Mouse (Mus musculus) megakaryocyte, embryonic 14.5 days (primary cell): ENCODE measurements around the gene Fthl17b. TPM values are rescaled to one million over a fixed set of nuclear protein-coding genes. Genes with fewer than 3 reads are reported as not detected.
"Not testable (repeated sequence)": the region's sequence is repeated elsewhere in the genome, so short reads cannot be mapped to it uniquely, and the experiment has no call there.

ENCODE experiments used
- H3K27me3 ChIP-seq: replicated peaks from 2 replicates; pipeline ENCODE3; 2012; ENCODE audit warnings: inconsistent platforms
- H3K36me3 ChIP-seq: replicated peaks from 2 replicates; pipeline ENCODE3; 2012; ENCODE audit warnings: low read length, inconsistent platforms, mixed read lengths
- H3K4me1 ChIP-seq: 2 replicates; pipeline ENCODE4 v1.6.1; 2012; ENCODE audit warnings: inconsistent platforms
- H3K4me3 ChIP-seq: replicated peaks from 2 replicates; pipeline ENCODE3; 2012; ENCODE audit warnings: moderate library complexity, mild to moderate bottlenecking, inconsistent platforms
- H3K9me3 ChIP-seq: 2 replicates; pipeline ENCODE4 v1.6.1; 2012; ENCODE audit warnings: inconsistent platforms
- FLI1 ChIP-seq: IDR thresholded peaks from 2 replicates; pipeline ENCODE4 v1.6.1; 2012; ENCODE audit warnings: low read length, inconsistent platforms, mixed read lengths
- GATA1 ChIP-seq: IDR thresholded peaks from 3 replicates; pipeline ENCODE4 v1.6.1; 2012; ENCODE audit warnings: mixed read lengths, low read length, inconsistent platforms, borderline replicate concordance
- polyA plus RNA-seq: library from polyadenylated mRNA; stranded (reverse); fragments of >175 nt; gene quantifications from 2 replicates; pipeline ENCODE4 v1.2.3, GENCODE M21; 2012; ENCODE audit warnings: low replicate concordance; ENCODE audit not compliant: insufficient read depth

Fthl17b gene
- polyA plus RNA-seq, result not detected in 2 replicates

GRCm38 (mm10) chrX:8962875-8963274, at the start of gene Fthl17b:
Gene Fthl17b (minus strand): TSS chrX:8962975.
- not testable (repeated sequence) for H3K27me3 ChIP-seq, H3K4me3 ChIP-seq, H3K4me1 ChIP-seq

DNA sequence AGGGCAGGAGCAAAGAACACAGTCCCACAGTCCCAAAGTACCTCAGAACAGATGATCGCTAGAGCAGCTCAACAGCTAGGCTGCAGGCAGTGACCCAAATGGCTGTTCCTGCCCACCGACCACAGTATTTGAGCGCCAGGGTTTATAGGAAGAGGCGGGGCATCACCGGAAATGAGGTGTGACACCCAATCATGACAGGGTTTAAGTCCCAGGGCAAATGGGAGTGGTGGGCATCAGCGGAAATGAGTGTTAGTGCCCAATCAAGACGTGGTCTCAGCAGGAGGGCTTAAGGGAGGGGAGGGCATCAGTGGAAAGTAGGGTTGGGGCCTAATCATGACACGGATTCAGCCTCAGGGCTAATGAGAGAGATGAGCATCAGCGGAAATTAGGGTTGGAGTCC, 23.9 kb upstream of the Fthl17b start, which contains the start of gene Fthl17d:
Fthl17d (minus strand) TSS at position 101 of the 400 bp plus-strand sequence.
- not testable (repeated sequence) for H3K4me3 ChIP-seq, H3K9me3 ChIP-seq, H3K27me3 ChIP-seq

More at GRCm38 (mm10) chrX:8962875-8963274, at the start of gene Fthl17b:
- H3K36me3 ChIP-seq, H3K9me3 ChIP-seq: not testable (repeated sequence)

DNA sequence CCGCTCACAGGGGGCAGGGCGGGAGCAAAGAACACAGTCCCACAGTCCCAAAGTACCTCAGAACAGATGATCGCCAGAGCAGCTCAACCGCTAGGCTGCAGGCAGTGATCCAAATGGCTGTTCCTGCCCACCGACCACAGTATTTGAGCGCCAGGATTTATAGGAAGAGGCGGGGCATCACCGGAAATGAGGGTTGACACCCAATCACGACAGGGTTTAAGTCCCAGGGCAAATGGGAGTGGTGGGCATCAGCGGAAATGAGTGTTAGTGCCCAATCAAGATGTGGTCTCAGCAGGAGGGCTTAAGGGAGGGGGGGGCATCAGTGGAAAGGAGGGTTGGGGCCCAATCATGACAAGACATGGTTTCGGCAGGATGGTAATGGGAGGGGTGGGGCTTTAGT, 13.7 kb upstream of the Fthl17b start, which contains the start of gene Fthl17c:
Fthl17c (minus strand) TSS at position 101 of the 400 bp plus-strand sequence.
- not testable (repeated sequence) for H3K9me3 ChIP-seq, H3K27me3 ChIP-seq, H3K4me3 ChIP-seq, H3K4me1 ChIP-seq, H3K36me3 ChIP-seq

More for the DNA sequence above, 23.9 kb upstream of the Fthl17b start, which contains the start of gene Fthl17d:
- not testable (repeated sequence) for H3K36me3 ChIP-seq, H3K4me1 ChIP-seq

GRCm38 (mm10) chrX:8964618-8965017, 1.8 kb upstream of the Fthl17b start:
- not testable (repeated sequence) for H3K27me3 ChIP-seq, H3K4me1 ChIP-seq, H3K36me3 ChIP-seq, H3K4me3 ChIP-seq
- peaks cover 11% of the 10 kb centered on the region for H3K9me3 ChIP-seq

- H3K4me1 ChIP-seq, H3K36me3 ChIP-seq, H3K9me3 ChIP-seq, H3K27me3 ChIP-seq, H3K4me3 ChIP-seq: not testable (repeated sequence)
Measured at GRCm38 (mm10) chrX:8948130-8948805, 14.5 kb downstream of the Fthl17b start.

- H3K4me1 ChIP-seq, result no peaks in the 10 kb centered on the region
- no peaks in the 10 kb centered on the region for H3K27me3 ChIP-seq
- no peak for TF ChIP-seq FLI1
- no peak for TF ChIP-seq GATA1
- no peak overlapping the region for H3K4me3 ChIP-seq
- no peaks in the 10 kb centered on the region for H3K36me3 ChIP-seq
- H3K9me3 ChIP-seq, result no peaks in the 10 kb centered on the region
Measured at GRCm38 (mm10) chrX:8944041-8944440, 18.7 kb downstream of the Fthl17b start.

DNA sequence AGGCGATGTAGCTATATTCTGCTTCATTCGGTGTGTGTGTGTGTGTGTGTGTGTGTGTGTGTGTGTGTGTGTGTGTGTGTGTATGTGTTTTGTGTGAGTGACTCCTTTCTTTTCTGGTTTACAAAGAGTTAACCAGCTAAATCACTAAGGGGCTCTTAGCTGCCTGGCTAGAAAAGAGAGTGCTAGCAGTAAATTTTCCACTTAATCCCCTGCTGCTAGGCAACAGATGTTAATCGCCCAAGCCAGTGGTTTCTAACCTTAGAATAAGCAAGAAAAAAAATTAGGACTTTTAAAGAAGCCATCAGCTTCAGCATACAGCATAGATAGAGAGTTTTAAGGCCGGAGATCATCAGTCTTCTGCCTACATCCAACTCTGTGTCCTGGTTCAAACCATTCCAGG, 35.5 kb downstream of the Fthl17b start:
- Histone ChIP-seq H3K9me3 (no peaks in the 10 kb centered on the region), H3K4me1 (no peaks in the 10 kb centered on the region), H3K27me3 (no peaks in the 10 kb centered on the region), H3K36me3 (no peaks in the 10 kb centered on the region), H3K4me3 (no peak overlapping the region)
- TF ChIP-seq GATA1 (no peak), FLI1 (no peak)

DNA sequence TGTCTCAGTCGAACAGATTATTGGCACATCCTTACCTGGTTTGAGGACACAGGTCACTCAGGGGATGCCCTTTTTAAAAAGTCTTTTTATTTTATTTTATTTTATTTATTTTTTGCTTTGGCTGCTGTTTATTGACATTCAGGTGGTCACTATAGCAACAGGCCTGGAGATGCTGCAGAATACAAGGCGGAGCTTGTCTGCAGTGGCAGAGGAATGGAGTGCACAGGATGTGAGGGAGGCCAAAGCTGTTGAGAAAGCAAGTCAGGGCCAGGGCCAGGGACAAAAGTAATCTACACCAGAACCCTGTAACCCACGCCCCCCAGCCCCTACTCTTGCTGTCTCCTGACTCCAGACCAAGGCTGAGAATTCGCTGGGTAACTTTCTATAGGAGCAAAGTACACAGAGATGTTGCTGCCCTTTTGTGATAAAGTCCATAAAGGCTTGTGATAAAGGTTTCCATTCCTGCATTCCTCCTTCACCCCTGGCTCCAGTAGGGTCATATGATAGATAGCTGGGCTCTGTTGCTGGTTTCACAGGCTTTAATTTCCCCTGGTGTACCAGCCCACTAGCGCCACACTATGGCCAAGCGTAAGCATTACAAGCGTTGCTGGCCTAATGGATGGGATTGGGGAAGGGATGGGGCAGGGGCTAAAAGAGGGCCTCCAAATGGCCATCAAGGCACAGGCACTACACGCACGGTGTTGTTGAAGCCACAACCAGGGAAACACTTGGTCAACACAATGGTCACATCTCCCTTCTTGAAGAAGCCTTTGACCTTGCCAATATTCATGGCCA, 40.8 kb downstream of the Fthl17b start:
- no peaks in the 10 kb centered on the region for H3K36me3 ChIP-seq
- H3K4me1 ChIP-seq, result no peaks in the 10 kb centered on the region
- H3K9me3 ChIP-seq, result peaks cover 4% of the 10 kb centered on the region; the same call in 1 of the 2 replicates
- peaks cover 12% of the 10 kb centered on the region for H3K27me3 ChIP-seq
- no peak overlapping the region for H3K4me3 ChIP-seq
- no peak for TF ChIP-seq FLI1
- TF ChIP-seq GATA1, result no peak

DNA sequence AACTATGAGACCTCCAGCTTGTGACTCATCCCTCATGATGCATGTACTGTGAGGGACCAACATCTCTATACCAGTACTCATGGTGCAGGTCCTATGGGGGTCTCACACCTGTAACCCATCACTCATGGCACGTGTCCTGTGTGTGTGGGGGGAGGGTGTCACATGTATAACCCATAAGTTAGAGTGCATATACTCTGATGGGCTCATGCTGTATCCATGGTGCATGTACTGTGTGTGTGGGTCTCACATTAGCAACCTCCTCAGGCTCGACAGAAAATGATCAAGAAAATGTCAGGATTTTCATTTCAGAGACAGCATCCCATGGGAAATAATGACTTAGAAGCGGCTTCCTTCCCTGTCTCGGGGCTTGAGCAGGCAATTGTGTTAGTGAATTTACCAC, 41.7 kb downstream of the Fthl17b start:
- Histone ChIP-seq H3K27me3 (peaks cover 12% of the 10 kb centered on the region), H3K4me3 (no peak overlapping the region), H3K36me3 (no peaks in the 10 kb centered on the region), H3K9me3 (peaks cover 4% of the 10 kb centered on the region; the same call in 1 of the 2 replicates), H3K4me1 (no peaks in the 10 kb centered on the region)
- TF ChIP-seq GATA1, result no peak
- no peak for TF ChIP-seq FLI1

Other genes starting within 250 kb of the Fthl17b start
- gene Ssx9, start 214.5 kb downstream of the Fthl17b start, polyA plus RNA-seq, result not detected in 2 replicates
- not detected in 2 replicates for gene Ssxb5, start 159.3 kb downstream of the Fthl17b start, polyA plus RNA-seq
- gene Gm6592, start 119.0 kb downstream of the Fthl17b start, polyA plus RNA-seq, result not detected in 2 replicates
- gene Gm5751, start 88.7 kb downstream of the Fthl17b start, polyA plus RNA-seq, result not detected in 2 replicates
- gene B630019K06Rik, start 70.6 kb downstream of the Fthl17b start, polyA plus RNA-seq, result not detected in 2 replicates
- not detected in 2 replicates for gene Fthl17c, start 13.6 kb upstream of the Fthl17b start, polyA plus RNA-seq
- gene Fthl17d, start 23.8 kb upstream of the Fthl17b start, polyA plus RNA-seq, result not detected in 2 replicates
- gene Fthl17e, start 70.5 kb upstream of the Fthl17b start, polyA plus RNA-seq, result not detected in 2 replicates
- gene Fthl17f, start 100.0 kb upstream of the Fthl17b start, polyA plus RNA-seq, result not detected in 2 replicates
- gene 4930402K13Rik, start 141.6 kb upstream of the Fthl17b start, polyA plus RNA-seq, result not detected in 2 replicates
- 0.07 and 0.41 TPM in 2 replicates for gene Lancl3, start 236.9 kb upstream of the Fthl17b start, polyA plus RNA-seq